Mouse (Mus musculus) liver, embryonic 11.5 days (tissue): ENCODE measurements at regions not wholly inside any gene's neighbourhood (a gene's known extent, or its start where the extent isn't known, plus 50 kb on each side); places are given as distances from the start of the nearest gene placed in this dataset.

Source experiments
- ATAC-seq: fragments of 200-750 bp; cut with Nextera tagmentation; replicated peaks from 2 replicates; pipeline ENCODE4 v1.8.0; 2017; ENCODE audit warnings: moderate number of reproducible peaks, mild to moderate bottlenecking, moderate TSS enrichment, moderate library complexity; ENCODE audit not compliant: low FRiP score
- DNase-seq: peaks from one replicate; pipeline ENCODE4 v3.0.0-alpha.2; 2017; ENCODE audit warnings: low spot score
- H3K27ac ChIP-seq: fragments of 300-500 bp; sonication (generic); 2 replicates; pipeline ENCODE4 v1.5.1; 2014; ENCODE audit warnings: mild to moderate bottlenecking, low read depth, low read length, control low read depth
- H3K27me3 ChIP-seq: fragments of 300-500 bp; sonication (generic); replicated peaks from 2 replicates; pipeline ENCODE4 v1.6.1; 2014; ENCODE audit warnings: low read length, mixed read lengths; ENCODE audit not compliant: control insufficient read depth, insufficient read depth
- H3K36me3 ChIP-seq: fragments of 300-500 bp; sonication (generic); 2 replicates; pipeline ENCODE4 v1.6.1; 2014; ENCODE audit warnings: mild to moderate bottlenecking, low read length, moderate library complexity, mixed read lengths; ENCODE audit not compliant: control insufficient read depth, insufficient read depth
- H3K4me1 ChIP-seq: fragments of 300-500 bp; sonication (generic); replicated peaks from 2 replicates; pipeline ENCODE4 v1.6.1; 2014; ENCODE audit warnings: low read length, mixed read lengths; ENCODE audit not compliant: control insufficient read depth, insufficient read depth
- H3K4me2 ChIP-seq: fragments of 300-500 bp; sonication (generic); 2 replicates; pipeline ENCODE4 v1.6.1; 2014; ENCODE audit warnings: mild to moderate bottlenecking, control low read depth, moderate library complexity
- H3K4me3 ChIP-seq: fragments of 300-500 bp; sonication (generic); 2 replicates; pipeline ENCODE4 v1.5.1; 2014; ENCODE audit warnings: low read depth, low read length, control low read depth
- H3K9ac ChIP-seq: fragments of 300-500 bp; sonication (generic); 2 replicates; pipeline ENCODE4 v1.6.1; 2014; ENCODE audit warnings: low read depth, low read length, control low read depth
- H3K9me3 ChIP-seq: fragments of 300-500 bp; sonication (generic); 2 replicates; pipeline ENCODE4 v1.6.1; 2016; ENCODE audit warnings: low read length, inconsistent platforms, mixed read lengths; ENCODE audit not compliant: control insufficient read depth
- WGBS: fragments of 180-500 bp; shearing (Covaris S2); extraction: QIAGEN DNeasy Blood & Tissue Kit; methylation state at CpG from one replicate; pipeline ENCODE4 v1.1.7; 2014; 5-methylcytosine and 5-hydroxymethylcytosine counted together

GRCm38 (mm10) chr1:121188895-121189294 is 143.5 kb downstream of the Insig2 start:
- Histone ChIP-seq H3K4me1 (no peaks in the 10 kb centered on the region), H3K4me2 (no peak overlapping the region), H3K9me3 (no peaks in the 10 kb centered on the region), H3K36me3 (no peaks in the 10 kb centered on the region), H3K27me3 (no peaks in the 10 kb centered on the region), H3K4me3 (no peak overlapping the region), H3K9ac (no peak overlapping the region), H3K27ac (no peak overlapping the region)
- ATAC-seq, result no peak
- no peak for DNase-seq
- 35% methylated on average over 2 of the region's 2 CpGs for WGBS

DNA sequence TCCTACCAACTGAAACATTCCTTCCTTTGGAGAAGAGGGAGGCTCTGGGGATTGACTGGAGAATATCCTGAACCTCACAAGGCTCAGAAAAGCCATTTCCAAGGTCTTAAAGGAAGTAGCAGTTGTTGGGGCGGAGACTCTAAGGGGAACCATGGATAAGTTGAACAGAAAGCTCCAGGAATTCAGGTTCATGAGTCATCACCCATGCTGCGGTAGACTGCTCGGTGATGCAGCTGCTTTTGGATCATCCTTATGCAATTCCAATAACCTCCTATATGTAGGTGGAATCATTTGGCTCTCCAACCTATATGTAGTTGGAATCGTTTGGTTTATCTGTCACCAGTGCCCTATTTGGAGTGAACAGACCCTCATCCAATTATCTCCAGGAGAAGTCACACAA is 137.6 kb downstream of the Insig2 start:
- WGBS, result 76% methylated on average over 4 of the region's 4 CpGs
- ATAC-seq, result no peak

GRCm38 (mm10) chr1:121215843-121216242 is 116.5 kb downstream of the Insig2 start:
- no peaks in the 10 kb centered on the region for H3K9me3 ChIP-seq
- ATAC-seq (no peak), DNase-seq (no peak)
- no peak overlapping the region for H3K4me2 ChIP-seq
- H3K27ac ChIP-seq, result no peak overlapping the region
- WGBS, result 27% methylated on average over 2 of the region's 2 CpGs
- H3K36me3 ChIP-seq, result no peaks in the 10 kb centered on the region
- H3K9ac ChIP-seq, result no peak overlapping the region
- H3K4me1 ChIP-seq, result no peaks in the 10 kb centered on the region
- no peak overlapping the region for H3K4me3 ChIP-seq
- no peaks in the 10 kb centered on the region for H3K27me3 ChIP-seq

More for the DNA sequence above, 137.6 kb downstream of the Insig2 start:
- no peak overlapping the region for H3K4me3 ChIP-seq
- H3K9ac ChIP-seq, result no peak overlapping the region
- H3K4me2 ChIP-seq, result no peak overlapping the region
- no peak overlapping the region for H3K27ac ChIP-seq
- no peaks in the 10 kb centered on the region for H3K4me1 ChIP-seq
- H3K27me3 ChIP-seq, result no peaks in the 10 kb centered on the region
- DNase-seq, result no peak
- H3K36me3 ChIP-seq, result no peaks in the 10 kb centered on the region
- H3K9me3 ChIP-seq, result no peaks in the 10 kb centered on the region

- ATAC-seq (no peak), DNase-seq (no peak)
- 79% methylated on average over 11 of the region's 11 CpGs for WGBS
- Histone ChIP-seq H3K36me3 (no peaks in the 10 kb centered on the region), H3K9me3 (no peaks in the 10 kb centered on the region), H3K27me3 (no peaks in the 10 kb centered on the region; the same call in 1 of the 2 replicates), H3K27ac (no peak overlapping the region), H3K9ac (no peak overlapping the region), H3K4me2 (no peak overlapping the region), H3K4me3 (no peak overlapping the region), H3K4me1 (no peaks in the 10 kb centered on the region)
Observed at GRCm38 (mm10) chr1:121224250-121224649, 108.1 kb downstream of the Insig2 start.

DNA sequence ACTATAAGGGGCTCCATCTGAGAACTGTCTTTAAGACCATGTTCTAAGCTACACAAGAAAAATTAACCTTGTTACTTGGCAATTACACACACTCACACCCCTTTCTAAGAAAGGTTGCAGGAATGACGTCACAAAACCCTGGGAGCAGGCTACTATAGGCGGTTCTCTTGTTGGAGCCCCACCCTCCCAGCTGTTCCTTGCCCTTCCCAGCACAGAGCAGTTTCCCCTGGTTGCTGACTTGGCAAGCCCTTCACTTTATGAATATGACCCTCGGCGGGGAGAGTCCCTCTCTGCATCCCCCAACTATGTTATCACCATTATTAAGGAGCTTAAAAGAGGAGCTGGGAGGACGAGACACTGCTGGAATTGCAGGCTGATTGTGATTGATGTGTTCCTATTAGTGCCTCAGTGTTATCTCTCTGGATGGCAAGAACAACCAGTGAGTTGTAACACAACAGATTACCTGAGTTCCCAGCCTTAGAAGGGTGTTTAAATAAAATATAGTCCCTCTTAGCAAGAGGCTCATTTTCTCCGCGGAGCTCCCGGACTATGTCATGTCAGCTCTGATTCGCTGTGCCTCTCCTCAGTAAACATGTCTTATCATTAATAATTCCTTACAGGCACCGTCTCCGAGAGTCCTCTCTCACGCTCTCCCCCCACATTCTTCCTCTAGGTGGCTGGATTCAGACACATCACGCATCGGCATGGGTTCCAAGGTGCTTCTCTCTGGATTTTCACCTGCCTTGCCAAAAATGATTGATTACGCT is 105.7 kb downstream of the Insig2 start:
- ATAC-seq (no peak), DNase-seq (no peak)
- WGBS, result 48% methylated on average over 15 of the region's 15 CpGs
- Histone ChIP-seq H3K36me3 (no peaks in the 10 kb centered on the region), H3K9me3 (no peaks in the 10 kb centered on the region), H3K4me1 (no peaks in the 10 kb centered on the region), H3K9ac (no peak overlapping the region), H3K4me2 (no peak overlapping the region), H3K27ac (no peak overlapping the region), H3K4me3 (no peak overlapping the region), H3K27me3 (no peaks in the 10 kb centered on the region; the same call in 1 of the 2 replicates)

DNA sequence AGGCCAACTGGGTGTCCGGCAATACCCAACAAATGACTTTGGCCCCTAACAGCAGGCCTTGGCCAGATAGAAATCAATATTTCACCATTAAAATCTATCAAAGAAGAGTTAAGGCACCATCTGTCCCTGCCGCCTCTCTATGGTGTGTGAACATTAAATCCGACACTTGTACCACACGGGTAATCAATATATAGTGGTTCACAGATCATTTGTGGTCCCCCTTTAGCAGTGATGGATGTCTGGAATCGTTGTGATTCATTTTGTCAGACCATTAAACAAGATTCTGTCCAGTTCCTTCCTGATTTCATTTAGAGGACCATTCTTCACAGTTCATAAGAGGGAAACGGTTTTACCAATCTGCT is 105.2 kb downstream of the Insig2 start:
- Histone ChIP-seq H3K9me3 (no peaks in the 10 kb centered on the region), H3K4me1 (no peaks in the 10 kb centered on the region), H3K9ac (no peak overlapping the region), H3K36me3 (no peaks in the 10 kb centered on the region), H3K27ac (no peak overlapping the region), H3K4me2 (no peak overlapping the region), H3K4me3 (no peak overlapping the region), H3K27me3 (no peaks in the 10 kb centered on the region; the same call in 1 of the 2 replicates)
- WGBS, result 69% methylated on average over 6 of the region's 6 CpGs
- ATAC-seq, result no peak
- DNase-seq, result no peak

DNA sequence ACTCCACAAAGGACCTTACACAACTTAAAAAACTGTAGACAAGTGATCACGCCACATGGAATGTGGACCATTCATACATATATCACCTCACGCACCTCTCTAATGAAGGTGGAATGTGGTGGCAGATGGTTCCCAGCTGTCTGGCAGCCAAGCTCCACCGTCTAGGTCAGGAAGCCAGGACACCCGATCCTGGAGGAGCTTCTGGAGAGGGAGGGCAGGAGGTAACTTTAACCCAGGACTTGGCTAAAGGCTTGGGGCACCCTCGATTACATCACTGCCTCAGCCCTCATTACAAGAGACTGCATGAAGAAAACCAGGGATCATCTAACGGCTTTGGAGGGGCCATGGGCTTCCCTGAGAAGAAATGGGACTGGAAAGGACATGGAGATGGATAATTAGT is 88.8 kb downstream of the Insig2 start:
- WGBS, result 54% methylated on average over 6 of the region's 6 CpGs
- no peak overlapping the region for H3K4me2 ChIP-seq
- no peaks in the 10 kb centered on the region for H3K36me3 ChIP-seq
- no peaks in the 10 kb centered on the region for H3K4me1 ChIP-seq
- DNase-seq, result no peak
- no peak for ATAC-seq
- H3K27me3 ChIP-seq, result no peaks in the 10 kb centered on the region
- no peak overlapping the region for H3K9ac ChIP-seq
- H3K9me3 ChIP-seq, result no peaks in the 10 kb centered on the region
- H3K4me3 ChIP-seq, result no peak overlapping the region
- no peak overlapping the region for H3K27ac ChIP-seq

- DNase-seq (no peak), ATAC-seq (no peak)
- WGBS, result 59% methylated on average over 2 of the region's 2 CpGs
- Histone ChIP-seq H3K9me3 (no peaks in the 10 kb centered on the region), H3K27ac (no peak overlapping the region), H3K4me1 (no peaks in the 10 kb centered on the region), H3K4me3 (no peak overlapping the region), H3K4me2 (no peak overlapping the region), H3K9ac (no peak overlapping the region), H3K36me3 (no peaks in the 10 kb centered on the region), H3K27me3 (no peaks in the 10 kb centered on the region)
Observed at GRCm38 (mm10) chr1:121247556-121247955, 84.8 kb downstream of the Insig2 start.

- H3K4me2 ChIP-seq, result no peak overlapping the region
- no peak overlapping the region for H3K4me3 ChIP-seq
- ATAC-seq (no peak), DNase-seq (no peak)
- no peak overlapping the region for H3K9ac ChIP-seq
- H3K27me3 ChIP-seq, result no peaks in the 10 kb centered on the region
- 43% methylated on average over 1 of the region's 1 CpGs for WGBS
- no peak overlapping the region for H3K27ac ChIP-seq
- no peaks in the 10 kb centered on the region for H3K9me3 ChIP-seq
- no peaks in the 10 kb centered on the region for H3K36me3 ChIP-seq
- no peaks in the 10 kb centered on the region for H3K4me1 ChIP-seq
Observed at GRCm38 (mm10) chr1:121249081-121249480, 83.3 kb downstream of the Insig2 start.
